Mouse (Mus musculus): ENCODE data around the gene Cfap97.
"Not testable (repeated sequence)": the region's sequence is repeated elsewhere in the genome, so short reads cannot be mapped to it uniquely, and the experiment has no call there.

The Cfap97 gene

GRCm38 (mm10) chr8:46226622-46227021, 75.1 kb downstream of the Cfap97 start:
- no peak for DNase-seq (ENCODE audit: low read depth, low spot score)

GRCm38 (mm10) chr8:46231968-46232367, 80.4 kb downstream of the Cfap97 start:
- DNase-seq (ENCODE audit: low read depth, low spot score) = not testable (repeated sequence)

DNA sequence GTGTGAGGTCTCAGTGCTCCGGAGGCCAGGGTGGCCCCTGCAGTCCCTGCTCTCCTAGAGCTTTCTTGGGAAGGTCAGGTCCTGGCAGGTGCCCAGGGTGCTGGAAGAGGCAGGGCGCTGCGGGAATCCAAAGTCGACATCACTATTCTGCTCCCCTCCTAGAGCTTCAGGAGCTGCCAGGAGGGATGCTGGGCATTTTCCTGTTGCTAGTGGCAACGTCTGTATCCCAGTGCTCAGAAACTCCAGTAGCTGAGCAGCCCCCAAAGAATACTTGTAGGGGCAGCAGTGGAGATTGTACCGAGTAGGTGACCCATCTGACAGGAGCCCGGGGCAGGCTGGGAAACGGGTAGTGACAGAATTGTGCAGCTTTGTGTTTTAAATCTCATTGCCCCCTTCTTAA, 81.2 kb downstream of the Cfap97 start:
- no peak for DNase-seq (ENCODE audit: low read depth, low spot score)

DNA sequence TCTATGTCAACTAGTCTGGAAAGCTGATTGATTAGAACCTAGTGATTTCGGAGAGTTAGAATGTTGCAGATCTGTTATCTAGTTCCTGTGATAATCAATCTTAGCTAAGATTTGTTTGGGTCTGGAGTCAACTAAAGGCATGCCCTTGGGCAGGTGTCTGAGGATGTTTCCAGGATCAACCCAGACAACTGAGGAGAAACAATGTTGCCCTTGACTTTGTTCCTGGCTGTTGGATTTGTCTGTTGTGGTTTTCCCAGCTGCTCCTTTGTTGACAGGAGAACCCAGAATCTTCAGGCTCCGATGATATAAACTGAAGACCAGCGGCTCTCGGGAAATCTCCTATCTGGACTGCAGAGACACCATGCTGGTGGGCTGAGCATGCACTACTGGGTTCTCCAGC, 83.2 kb downstream of the Cfap97 start:
- DNase-seq (ENCODE audit: low read depth, low spot score) = no peak

- peak; percentile 79 for DNase-seq (ENCODE audit: low read depth, low spot score)
Observed at GRCm38 (mm10) chr8:46236441-46237223, 85.1 kb downstream of the Cfap97 start.

DNA sequence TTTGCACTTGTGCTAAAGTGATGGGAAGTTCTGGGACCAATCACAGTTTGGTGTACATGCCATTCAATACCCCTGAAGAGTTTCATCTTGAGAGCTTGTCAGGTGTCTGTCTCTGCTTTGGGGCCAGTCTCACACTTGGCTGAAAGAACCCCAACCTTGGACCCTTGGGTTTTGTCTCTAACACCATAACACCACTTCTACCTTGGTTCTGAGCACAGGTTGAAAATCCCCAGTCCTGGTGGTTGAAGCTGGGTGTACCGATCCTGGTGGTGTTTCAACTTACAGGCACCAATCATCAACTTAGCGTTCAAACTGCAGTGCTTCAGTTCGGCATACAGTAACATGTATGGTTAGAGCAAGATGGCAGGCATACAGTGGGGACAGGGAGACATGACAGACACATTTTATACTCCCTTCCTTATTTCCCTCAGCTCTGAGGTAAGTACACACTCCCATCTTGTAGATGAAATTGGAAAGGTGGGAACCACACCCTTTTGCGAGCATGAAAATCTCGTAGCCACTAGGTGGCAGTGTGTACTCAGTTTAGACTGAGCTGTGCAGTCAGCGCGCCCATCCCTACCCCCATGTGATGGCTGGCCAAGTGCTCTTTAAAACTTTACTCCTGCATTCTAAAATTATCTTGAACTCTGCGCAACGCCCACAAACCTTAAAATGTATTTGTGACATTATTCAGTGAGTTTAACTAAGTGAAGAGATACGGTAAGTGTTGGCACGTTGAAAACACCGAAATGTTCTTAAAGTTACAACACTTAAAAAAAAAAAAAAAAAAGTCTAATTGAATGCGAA, 90.2 kb downstream of the Cfap97 start:
- DNase-seq (ENCODE audit: low read depth, low spot score) = peak; percentile 69

- no peak for DNase-seq (ENCODE audit: low read depth, low spot score)
Observed at GRCm38 (mm10) chr8:46242946-46243345, 91.4 kb downstream of the Cfap97 start.
